Mouse (Mus musculus) layer of hippocampus, postnatal 25 days (tissue): ENCODE measurements around the gene Polr1a. TPM values are rescaled to one million over a fixed set of nuclear protein-coding genes. Genes with fewer than 3 reads are reported as not detected.
"Not testable (repeated sequence)": the region's sequence is repeated elsewhere in the genome, so short reads cannot be mapped to it uniquely, and the experiment has no call there.

Experiments
- DNase-seq, 2 experiments: peaks; one replicate each; pipeline ENCODE4 v3.0.0; 2022; ENCODE audit warnings: mixed read lengths in 2 of 2, low spot score in 1 of 2; ENCODE audit errors: extremely low spot score in 1 of 2
- total RNA-seq, 2 experiments: library from RNA; stranded (reverse); gene quantifications; 2 replicates each; pipeline ENCODE4 v1.2.3; 2021

The Polr1a gene
- 10 to 100 TPM; 31.0 to 35.8 TPM for total RNA-seq

DNA sequence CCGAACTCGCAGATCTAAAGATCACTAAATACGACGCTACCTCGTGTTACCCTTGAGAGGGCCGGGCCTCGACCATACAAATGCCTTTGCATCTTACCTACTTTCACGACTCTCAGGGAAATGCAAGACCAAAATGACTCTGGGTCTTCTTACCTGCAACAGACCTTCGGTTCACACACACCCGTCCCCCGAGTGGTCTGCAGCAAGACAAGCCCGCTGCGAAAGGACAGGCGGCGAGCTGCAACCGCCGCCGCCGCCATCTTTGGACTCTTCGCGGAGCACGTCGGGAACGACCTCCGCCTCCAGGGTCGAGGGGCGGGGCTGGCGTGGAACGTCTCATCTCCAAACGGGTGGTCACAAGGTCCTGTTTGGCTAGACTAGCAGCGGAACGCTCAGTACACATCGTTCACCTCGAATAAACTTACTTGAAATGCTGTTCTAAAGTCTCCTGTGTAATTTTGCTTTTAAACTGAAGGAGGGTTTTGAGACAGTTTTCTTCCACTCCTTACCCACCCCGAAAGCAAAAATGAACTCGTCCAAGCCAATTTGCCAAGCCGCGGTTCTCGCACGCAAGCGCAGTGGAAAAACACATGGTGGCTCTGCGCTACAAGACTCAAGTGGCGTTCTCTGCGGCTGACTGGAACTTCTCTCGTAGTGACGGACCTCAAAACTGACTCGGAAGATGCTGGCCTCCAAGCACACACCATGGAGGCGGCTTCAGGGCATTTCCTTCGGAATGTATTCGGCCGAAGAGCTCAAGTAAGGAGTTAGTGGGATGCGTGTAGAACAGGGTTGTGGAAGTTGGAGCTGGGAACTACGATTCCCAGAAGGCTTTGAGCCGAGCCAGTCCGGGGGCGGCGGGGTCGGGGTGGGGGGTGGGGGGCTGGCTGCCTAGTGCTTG is at the start of gene Polr1a, which contains the start of gene Ptcd3:
Gene Polr1a, plus strand, starts transcription at position 573 of the 901 bp plus-strand sequence.
Gene Ptcd3, minus strand, starts transcription at position 270 of the 901 bp plus-strand sequence.
- DNase-seq = peak; percentile 90

DNA sequence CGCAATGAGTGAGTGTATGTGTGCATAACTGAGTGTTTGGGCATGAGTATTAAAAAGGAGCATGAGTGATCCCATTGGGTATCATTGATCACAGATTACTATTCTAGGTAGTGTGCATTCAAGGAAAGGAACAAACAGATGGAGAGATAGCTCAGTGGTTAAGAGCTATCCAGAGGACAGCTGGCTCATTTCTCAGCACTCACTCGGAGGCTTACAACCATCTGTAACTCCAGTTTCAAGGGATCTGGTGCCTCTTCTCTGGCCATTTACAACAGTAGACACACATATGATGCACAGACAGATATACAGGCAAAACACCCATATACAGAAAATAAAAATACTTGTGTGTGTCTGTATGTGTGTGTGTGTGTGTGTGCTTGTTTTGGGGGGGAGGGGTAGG is 41.1 kb upstream of the Polr1a start:
- DNase-seq = no peak

DNA sequence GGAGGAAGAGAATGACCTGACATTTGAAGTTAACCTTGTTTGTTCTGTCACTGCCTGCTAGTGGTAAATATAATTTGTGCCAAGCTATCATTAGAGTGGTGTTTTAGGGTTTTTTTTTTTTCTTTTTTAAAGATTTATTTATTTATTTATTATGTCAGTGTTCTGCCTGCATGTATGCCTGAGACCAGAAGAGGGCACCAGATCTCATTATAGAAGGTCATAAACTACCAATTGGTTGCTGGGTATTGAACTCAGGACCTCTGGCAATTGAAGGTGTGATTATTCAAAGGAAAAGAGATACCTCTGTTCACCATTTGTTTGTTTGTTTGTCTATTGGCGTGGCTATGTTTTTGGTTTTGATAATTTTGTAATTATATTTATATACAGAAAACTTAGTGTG is 40.0 kb upstream of the Polr1a start:
- no peak for DNase-seq

DNA sequence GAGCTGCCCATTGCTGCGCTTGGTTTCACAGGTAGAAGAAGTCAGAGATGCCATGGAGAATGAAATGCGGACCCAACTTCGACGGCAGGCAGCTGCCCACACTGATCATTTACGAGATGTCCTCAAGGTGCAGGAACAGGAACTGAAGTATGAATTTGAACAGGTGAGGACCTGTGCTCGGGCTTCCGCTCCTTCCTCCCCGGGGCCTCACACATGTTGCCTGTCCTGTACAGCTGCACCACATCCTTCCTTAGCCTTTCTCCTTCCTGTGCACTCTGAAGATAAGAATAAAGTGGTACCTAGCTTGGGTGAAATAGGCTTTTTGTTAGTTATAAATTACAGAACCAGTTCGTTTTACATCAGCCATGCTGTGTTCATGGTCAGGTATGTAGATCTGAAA is 37.5 kb upstream of the Polr1a start:
- DNase-seq = no peak

DNA sequence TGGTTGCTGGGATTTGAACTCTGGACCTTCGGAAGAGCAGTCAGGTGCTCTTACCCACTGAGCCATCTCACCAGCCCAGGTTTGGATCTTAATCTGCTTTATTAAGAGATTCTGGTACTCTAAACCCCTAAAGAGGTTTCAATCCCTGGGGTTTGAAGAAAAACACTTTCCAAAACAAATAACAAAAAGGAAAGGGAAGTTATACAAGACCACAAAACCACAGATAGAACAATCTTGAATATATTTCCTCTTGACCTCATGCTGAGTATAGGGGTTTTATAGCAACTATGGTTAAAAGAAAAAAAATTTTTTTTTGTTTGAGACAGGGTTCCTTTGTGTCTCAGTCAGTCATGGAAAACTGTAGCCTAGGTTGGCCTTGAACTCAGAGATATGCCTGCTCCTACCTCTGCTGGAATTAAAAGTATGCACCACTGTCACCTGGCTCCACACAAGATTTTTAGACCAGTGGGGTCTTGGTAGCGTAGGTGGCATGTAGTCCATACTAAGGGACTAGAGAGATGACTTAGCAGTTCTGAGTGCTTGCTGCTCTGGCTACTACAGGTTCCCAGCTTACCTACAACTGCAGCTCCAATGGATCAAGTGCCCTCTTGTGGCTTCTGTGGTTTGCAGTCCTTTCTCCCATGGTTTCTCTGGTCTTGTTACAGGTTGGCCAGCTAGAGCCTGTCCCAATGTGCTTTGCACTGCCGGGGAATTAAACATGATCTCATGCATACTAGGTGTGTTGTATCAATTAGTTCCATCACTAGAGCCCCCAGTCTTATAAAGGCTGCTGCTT is 30.7 kb upstream of the Polr1a start:
- no peak for DNase-seq

DNA sequence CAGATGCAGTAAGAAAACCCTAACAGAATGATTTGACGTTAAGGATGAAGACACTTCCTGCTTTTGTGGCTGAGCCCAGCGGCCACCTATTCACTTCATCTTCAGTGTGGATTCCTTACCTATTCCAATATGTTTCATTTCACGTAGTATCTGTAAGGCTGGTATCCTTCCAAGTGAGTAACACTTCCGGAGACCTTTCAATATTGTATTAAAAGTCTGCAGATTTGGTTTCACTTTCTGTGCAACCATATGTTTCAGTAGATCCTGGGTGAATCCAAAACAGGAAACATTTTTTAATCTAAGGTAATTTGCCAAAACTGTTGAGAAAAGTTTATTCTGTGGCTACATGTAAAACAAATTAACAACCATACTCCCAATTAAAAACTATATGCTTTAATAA is 15.6 kb upstream of the Polr1a start:
- no peak for DNase-seq

DNA sequence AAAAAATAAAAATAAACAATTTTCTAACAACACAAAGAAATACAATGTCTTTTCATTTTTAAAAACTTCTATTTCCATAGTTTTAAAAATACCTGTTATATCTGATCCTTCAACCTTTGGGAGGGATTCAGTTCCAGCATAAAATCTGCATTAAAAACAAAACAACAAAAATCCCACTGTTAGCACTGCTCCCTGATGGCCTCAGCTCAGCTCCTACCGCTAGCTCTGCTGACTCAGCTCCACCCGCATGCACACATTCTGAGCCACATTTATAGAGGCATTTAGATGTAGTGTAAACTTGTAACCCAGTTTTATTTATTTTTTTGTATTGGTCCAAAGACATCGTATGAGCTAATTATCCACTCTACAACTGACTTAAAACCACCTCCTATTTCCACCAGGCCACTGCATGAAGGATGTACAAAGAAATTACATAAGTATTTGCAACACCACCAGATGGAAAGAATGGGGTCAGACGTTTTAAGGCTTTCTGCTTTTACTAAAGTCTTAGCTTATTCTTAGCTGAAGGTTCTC is 1.1 kb upstream of the Polr1a start:
- DNase-seq = no peak

DNA sequence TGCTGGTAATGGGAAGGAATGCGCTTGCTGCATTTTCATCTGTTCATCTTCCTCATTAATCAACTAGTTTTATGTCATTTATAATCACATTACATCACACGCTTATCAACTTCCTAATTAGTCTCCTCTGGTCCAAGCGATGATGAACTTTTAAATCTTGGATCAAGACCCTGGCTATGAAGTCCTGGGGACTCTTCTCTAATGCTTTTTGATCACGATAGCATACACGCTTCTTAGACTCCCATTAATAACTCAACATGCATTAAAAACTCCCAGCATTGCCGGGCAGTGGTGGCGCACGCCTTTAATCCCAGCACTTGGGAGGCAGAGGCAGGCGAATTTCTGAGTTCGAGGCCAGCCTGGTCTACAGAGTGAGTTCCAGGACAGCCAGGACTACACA is 531 bp downstream of the Polr1a start:
- DNase-seq = no peak

DNA sequence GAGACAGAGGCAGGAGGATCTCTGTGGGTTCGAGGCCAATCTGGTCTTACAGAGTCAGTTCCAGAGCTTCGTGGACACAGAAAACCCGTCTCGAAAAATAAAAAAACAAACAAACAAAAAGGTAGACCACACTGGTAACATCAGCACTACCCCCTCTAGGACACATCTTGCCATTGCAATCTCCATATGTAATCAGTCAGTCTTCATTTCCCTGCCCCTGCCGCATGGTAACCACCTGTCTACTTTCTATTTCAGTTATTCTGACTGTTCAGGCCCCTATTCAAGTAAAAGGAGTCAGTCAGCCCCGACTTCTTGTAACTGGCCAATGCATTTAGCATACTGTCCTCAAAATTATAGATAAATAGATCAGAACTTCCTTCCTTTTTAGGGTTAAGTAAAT is 987 bp downstream of the Polr1a start:
- DNase-seq = no peak

DNA sequence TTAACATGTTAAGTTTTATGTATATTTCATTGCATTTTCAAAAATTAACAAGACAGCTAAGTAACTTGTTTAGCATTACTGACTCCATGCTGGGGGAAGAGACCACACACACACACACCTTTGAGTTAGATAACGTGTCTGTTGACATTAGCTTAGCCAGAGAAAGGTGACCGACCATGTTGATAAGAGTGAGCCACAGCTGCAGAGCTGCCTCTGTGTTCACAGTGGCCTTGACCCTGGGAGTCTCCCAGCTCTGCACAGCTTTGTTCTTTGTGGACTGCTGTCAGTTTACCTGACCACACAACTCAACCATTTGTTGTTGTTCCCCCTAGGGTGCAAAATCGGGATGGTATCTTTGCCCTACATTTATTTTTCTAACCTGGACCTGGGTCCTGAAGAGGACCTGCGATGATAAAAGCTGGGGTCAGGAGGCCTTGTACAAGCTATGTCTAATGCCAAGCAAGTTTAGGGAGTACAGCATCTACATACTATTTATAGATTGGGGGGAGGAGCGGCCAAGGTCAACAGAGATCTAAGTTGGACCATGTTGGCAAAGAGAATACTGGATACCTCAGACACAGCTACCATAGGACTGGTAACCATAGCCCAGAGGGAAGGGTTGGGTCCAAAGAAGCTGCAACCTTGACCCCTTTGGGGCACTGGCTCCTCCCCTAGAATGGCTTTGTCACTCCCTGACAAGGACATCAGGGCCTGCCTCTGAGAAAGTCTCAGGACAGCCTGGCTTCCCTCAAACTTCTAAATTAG is 3.0 kb downstream of the Polr1a start:
- no peak for DNase-seq

DNA sequence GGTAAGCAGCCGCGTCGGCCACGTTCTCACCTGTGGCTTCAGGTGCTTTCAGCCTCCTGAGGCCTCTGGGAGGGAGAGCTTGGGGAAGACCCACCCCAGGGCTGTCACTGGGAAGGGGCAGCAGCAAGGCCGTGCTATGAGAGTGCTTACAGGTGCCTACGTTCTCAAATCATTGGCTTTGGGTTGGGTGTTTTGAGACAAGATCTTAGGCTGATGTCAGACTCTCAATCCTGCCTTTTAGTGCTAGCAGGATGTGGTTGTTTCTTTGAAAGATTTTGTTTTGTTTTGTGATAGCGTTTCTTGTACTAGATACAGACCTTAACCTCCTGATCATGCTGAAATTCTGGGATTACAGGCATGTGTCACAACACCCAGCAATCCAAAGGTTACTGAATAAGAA is 11.9 kb downstream of the Polr1a start:
- DNase-seq = no peak

DNA sequence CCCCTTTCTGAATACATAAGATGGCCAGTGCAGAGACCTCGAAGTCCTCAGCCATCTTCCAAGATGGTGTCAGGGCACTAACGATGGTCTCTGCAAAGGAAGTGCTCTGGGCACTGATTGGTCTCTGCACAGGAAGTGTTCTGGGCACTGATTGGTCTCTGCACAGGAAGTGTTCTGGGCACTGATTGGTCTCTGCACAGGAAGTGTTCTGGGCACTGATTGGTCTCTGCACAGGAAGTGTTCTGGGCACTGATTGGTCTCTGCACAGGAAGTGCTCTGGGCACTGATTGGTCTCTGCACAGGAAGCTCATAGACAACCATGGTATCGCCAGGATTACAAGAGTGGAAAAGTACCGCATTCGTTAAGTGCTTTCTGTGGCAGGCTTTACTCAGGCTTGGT is 16.4 kb downstream of the Polr1a start:
- not testable (repeated sequence) for DNase-seq

DNA sequence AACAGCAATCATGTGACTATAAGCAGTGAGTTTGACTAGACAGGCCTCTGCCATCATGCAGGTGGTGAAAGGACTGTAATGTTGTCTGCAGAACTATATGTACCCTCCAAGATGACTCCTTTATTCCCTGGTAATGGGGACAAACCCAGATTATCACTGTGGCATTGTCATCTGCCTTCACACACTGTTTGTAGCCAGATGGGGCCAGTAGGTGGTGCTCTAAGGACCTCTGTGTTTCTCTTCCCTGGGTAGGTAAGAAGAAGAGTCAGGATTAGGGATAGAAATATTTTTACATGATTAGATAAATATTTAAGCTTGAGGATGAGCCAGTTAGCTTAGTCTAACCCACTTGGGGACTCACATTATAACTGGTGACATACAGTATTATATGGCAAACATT is 19.1 kb downstream of the Polr1a start:
- DNase-seq = peak; percentile 29 to 71

DNA sequence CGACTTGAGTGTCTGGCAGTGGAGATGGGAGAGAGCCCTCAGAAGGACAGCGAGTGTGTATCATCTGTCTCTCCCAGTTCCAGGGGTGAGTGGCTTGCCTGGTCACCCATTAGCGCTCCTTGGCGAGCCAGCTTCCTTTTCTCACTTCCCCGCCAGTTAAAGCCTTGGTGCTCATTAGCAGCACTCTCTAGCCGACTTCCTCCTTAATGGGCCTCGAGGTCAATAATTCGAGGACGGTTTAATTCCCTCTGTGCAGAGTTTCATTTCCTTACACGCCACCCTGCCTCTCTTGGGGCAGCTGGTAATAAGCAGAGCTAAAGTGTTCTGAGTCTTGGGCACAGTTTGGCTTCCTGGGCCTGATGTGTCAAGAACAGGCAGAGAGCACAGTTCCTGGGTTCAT is 21.2 kb downstream of the Polr1a start:
- no peak for DNase-seq

DNA sequence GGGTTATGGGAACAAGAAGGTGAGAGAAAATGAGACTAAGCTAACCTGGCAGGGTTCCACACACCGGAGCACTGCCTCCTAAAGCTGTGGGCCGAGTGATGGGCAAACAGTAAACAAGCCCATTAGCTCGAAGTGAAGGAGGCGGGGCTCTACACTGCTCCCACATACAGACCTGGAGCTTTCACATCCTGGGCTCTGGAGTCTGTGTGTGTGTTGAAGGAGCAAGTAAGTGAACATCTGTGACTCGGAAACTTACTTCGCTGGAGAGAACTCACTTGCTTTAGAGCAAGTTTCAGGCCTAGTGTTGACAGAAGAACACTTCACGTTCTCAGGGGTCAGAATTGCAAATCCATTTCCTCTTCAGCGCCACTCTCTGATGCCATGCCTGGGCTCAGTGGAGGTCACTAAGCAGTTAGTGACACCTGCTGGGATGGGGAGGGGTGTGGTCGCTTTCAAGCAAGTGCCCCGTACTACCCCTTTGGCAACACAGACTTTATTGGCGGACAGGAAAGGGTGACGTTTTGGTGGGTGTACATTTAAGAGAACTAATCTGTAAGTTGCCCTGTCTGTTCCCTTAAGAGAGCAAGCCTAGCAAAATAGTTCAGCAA is 22.1 kb downstream of the Polr1a start:
- no peak for DNase-seq

DNA sequence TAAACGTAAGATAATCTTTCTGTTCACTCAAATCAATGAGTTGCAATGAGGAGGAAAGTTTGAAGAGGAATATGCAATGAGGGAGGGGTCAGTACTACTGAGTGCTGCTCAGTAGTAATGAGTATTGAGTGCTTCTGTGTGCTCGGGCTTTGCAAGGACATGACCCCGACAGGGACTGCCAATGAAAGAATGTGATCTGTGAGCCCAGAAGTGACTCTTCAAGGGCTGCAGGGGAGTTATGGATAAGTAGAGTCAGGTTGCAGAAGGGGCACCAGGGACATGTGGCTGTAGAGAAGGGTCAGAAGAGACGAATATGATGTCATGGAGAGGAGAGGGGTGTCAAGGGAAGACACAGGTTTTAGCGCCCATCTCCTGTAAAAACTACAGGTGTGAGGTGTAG is 23.5 kb downstream of the Polr1a start:
- no peak for DNase-seq

DNA sequence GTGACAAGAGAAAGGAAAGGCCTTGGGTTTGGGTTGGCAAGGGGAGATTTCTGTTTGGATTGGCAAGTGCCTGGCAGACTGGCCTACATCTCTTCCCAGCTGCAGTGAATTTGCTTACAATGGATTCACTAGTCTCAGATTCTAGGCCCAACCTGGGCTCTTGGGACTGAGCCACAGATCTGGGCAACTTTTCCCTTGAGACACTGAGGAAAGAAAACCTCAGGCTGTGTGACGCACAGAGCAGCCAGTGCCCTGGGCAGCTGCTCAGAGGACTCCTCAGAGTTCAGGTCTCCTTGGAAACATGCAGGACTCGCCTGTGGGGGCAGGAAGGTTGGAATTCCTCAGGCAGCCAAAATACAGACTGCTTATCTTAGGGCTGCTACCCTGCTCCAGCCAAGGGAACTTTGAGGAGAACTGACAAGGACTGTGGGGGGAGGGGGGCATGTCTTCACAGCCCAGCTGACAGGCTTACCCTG is 25.3 kb downstream of the Polr1a start:
- no peak for DNase-seq

DNA sequence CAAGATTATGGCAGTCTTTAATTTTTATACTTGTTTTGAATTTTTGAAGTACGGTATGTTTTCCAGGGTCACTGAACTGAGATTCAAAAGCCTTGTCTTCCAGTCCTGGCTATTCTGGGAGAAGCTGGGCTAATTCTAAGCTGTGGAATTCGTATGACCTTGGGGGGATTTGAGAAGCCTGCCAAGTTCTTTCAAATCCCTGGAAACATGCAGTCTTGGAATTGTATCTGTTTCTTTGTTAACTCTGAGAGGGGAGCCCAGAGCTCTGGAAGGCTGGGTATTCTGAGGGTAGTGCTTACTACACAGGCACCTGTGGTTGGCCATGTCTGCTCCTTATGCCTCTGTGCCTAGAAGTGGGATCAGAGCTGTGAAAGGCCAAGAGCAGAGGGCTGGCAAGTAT is 26.9 kb downstream of the Polr1a start:
- DNase-seq = no peak

DNA sequence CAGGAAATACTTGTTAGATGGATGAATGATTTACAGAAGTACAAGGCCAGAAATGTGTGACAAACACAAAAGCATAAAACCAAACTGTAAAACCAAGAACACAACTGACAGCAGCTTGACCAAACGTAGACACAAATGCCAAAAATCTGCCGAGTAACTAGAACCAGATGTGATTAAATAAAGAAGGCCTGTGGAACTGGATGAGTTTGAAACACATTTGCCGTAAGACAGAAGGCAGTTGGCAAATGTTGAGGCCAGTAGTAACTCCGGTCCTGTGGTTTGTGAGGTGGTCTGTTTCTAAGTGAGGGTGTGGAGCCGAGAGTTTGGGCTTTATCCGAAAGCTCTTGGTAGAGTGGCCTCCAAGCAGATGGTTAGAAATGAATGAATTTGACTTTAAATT is 32.1 kb downstream of the Polr1a start:
- no peak for DNase-seq

DNA sequence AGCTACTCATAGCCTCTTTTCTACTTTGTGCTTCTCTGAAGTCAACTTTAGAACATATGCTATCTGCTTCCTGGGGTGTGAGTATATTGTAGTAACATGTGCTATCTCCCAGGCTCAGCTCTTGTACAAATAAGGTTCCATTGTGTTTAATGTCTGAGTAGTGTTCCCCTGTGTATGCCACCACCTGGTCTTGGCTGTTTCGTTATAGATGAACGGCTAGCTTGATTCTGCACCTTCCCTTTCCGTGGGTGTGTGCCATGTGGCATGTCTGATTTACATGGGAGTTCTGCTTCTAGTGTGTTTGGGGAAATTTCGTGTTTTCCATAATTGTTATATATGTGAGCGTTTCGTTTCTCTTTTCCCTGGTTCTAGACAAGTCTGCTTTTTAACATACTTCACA is 36.2 kb downstream of the Polr1a start:
- no peak for DNase-seq
